Comparison of ENCODE assay signal across 9 mouse cellular contexts in genomic region chr12:38777957-38778298, GRCm38 (mm10). TPM values are rescaled to one million over a fixed set of nuclear protein-coding genes. Genes with fewer than 3 reads are reported as not detected.
DNase-seq lines count a peak whose midpoint lies in the region; ATAC-seq and TF ChIP-seq lines count a peak whose summit lies in the region.
"Had no signal": no experiment of that assay in that cellular context is flagged by ENCODE, and none has a peak within 500 bp of the region (broad histone marks: within the 10 kb centered on the region; RNA-seq: fewer than 3 reads in every experiment).

No protein-coding gene starts in this region.

- TF ChIP-seq POLR2A in bone marrow macrophage, adult 2 months (IDR thresholded peaks at IDR 0.05; ENCODE audit: borderline replicate concordance, low read depth, low read length): no peak

- H3K4me3 ChIP-seq in heart, embryonic 15.5 days: peak overlapping the region; percentile 81
- peak overlapping the region; percentile 90 for H3K4me3 ChIP-seq in bone marrow macrophage, adult 2 months (ENCODE audit: insufficient read depth, low read length)
- peak overlapping the region; percentile 56 for H3K4me3 ChIP-seq in hindbrain, embryonic 14.5 days (replicated peaks; ENCODE audit: low read length)
- peak overlapping the region; percentile 62 for H3K4me3 ChIP-seq in midbrain, embryonic 13.5 days (replicated peaks)

- H3K9ac ChIP-seq in heart, embryonic 15.5 days: peak overlapping the region; percentile 27
- H3K9ac ChIP-seq in hindbrain, embryonic 14.5 days: peak overlapping the region; percentile 14; the same call in 1 of the 2 replicates
- no peak overlapping the region for H3K9ac ChIP-seq in midbrain, embryonic 13.5 days (replicated peaks)

- peaks cover 6% of the 10 kb centered on the region for H3K4me1 ChIP-seq in heart, embryonic 15.5 days (replicated peaks)
- peaks cover 5% of the 10 kb centered on the region for H3K4me1 ChIP-seq in bone marrow macrophage, adult 2 months (ENCODE audit: control insufficient read depth, insufficient read depth, low read length)
- no peaks in the 10 kb centered on the region for H3K4me1 ChIP-seq in hindbrain, embryonic 14.5 days (replicated peaks; ENCODE audit: control insufficient read depth, insufficient read depth, low read length)
- peaks cover 13% of the 10 kb centered on the region for H3K4me1 ChIP-seq in midbrain, embryonic 13.5 days (replicated peaks)

- H3K36me3 ChIP-seq in heart, embryonic 15.5 days: no peaks in the 10 kb centered on the region
- H3K36me3 ChIP-seq in hindbrain, embryonic 14.5 days (replicated peaks; ENCODE audit: control insufficient read depth, insufficient read depth): no peaks in the 10 kb centered on the region
- H3K36me3 ChIP-seq in midbrain, embryonic 13.5 days: no peaks in the 10 kb centered on the region

- TF ChIP-seq CTCF in bone marrow macrophage, adult 2 months (IDR thresholded peaks at IDR 0.05; ENCODE audit: low read depth, low read length): no peak

- peak overlapping the region; percentile 29 for H3K27ac ChIP-seq in heart, embryonic 15.5 days
- H3K27ac ChIP-seq in bone marrow macrophage, adult 2 months (ENCODE audit: insufficient read depth, low read depth, low read length): no peak overlapping the region
- no peak overlapping the region for H3K27ac ChIP-seq in hindbrain, embryonic 14.5 days
- no peak overlapping the region for H3K27ac ChIP-seq in midbrain, embryonic 13.5 days

- peak overlapping the region; percentile 95 for H3K4me2 ChIP-seq in heart, embryonic 15.5 days
- H3K4me2 ChIP-seq in hindbrain, embryonic 14.5 days (replicated peaks): peak overlapping the region; percentile 79
- H3K4me2 ChIP-seq in midbrain, embryonic 13.5 days (replicated peaks): peak overlapping the region; percentile 99

- 9% methylated on average over 6 of the region's 6 CpGs for WGBS in heart, embryonic 15.5 days
- WGBS in hindbrain, embryonic 14.5 days: 10% methylated on average over 6 of the region's 6 CpGs
- 9% methylated on average over 6 of the region's 6 CpGs for WGBS in midbrain, embryonic 13.5 days

- H3K27me3 ChIP-seq in heart, embryonic 15.5 days: no peaks in the 10 kb centered on the region
- H3K27me3 ChIP-seq in hindbrain, embryonic 14.5 days (ENCODE audit: control insufficient read depth, insufficient read depth, low read length): no peaks in the 10 kb centered on the region; the same call in 1 of the 2 replicates
- peaks cover 4% of the 10 kb centered on the region; the same call in 1 of the 2 replicates for H3K27me3 ChIP-seq in midbrain, embryonic 13.5 days

- intact Hi-C loops in left cerebral cortex, postnatal 14 days (cut with DNase I): loop anchor here (5.0 kb wide), 2 partner anchors 436 to 636 kb away; no protein-coding TSS in a partner anchor

- no peak for DNase-seq in heart, adult 18-20 months
- DNase-seq in hindbrain, embryonic 14.5 days (ENCODE audit: low spot score): no peak
- DNase-seq in spleen, postnatal 10 days (ENCODE audit: low spot score in 2 of 2): no peak
- DNase-seq in adrenal gland, postnatal 10 days: no peak
- DNase-seq in left cerebral cortex, postnatal 14 days (ENCODE audit: low spot score in 2 of 2): no peak

- ATAC-seq in heart, embryonic 15.5 days (replicated peaks; ENCODE audit: insufficient number of reproducible peaks, insufficient read depth, low FRiP score, low read depth): no peak
- ATAC-seq in hindbrain, embryonic 14.5 days (ENCODE audit: low FRiP score): no peak
- ATAC-seq in midbrain, embryonic 13.5 days: no peak

- no peaks in the 10 kb centered on the region for H3K9me3 ChIP-seq in heart, embryonic 15.5 days (replicated peaks)
- no peaks in the 10 kb centered on the region for H3K9me3 ChIP-seq in hindbrain, embryonic 14.5 days (ENCODE audit: control insufficient read depth, low read length)
- no peaks in the 10 kb centered on the region for H3K9me3 ChIP-seq in midbrain, embryonic 13.5 days

RNA-seq across cellular contexts. Expression of gene Etv1, which starts 1.3 kb away (rescaled TPM):
- 29.6 and 33.5 TPM in 2 replicates for polyA plus RNA-seq in heart, embryonic 15.5 days (2015; fragmentation: Nextera tagmentation; extraction: Ambion mirVana)
- total RNA-seq in heart, adult 18-20 months (2021): 1 to 10 TPM; 9.6 to 9.8 TPM
- polyA plus RNA-seq in bone marrow macrophage, adult 2 months (2012; ENCODE audit: insufficient read depth, insufficient read length, missing spikeins): 3.9 and 4.8 TPM in 2 replicates
- 22.3 and 29.6 TPM in 2 replicates for polyA plus RNA-seq in hindbrain, embryonic 14.5 days (2014; fragmentation: Nextera tagmentation; extraction: Ambion mirVana)
- 17.0 and 19.4 TPM in 2 replicates for polyA plus RNA-seq in midbrain, embryonic 13.5 days (2015; fragmentation: Nextera tagmentation; extraction: Ambion mirVana)
- 10 to 100 TPM; 33.4 to 42.8 TPM for total RNA-seq in adrenal gland, postnatal 10 days (2021)
- total RNA-seq in left cerebral cortex, postnatal 14 days (2021): 10 to 100 TPM; 72.6 TPM
- total RNA-seq: MEL had no signal
